Mouse (Mus musculus) megakaryocyte-erythroid progenitor cell, adult 5-6 weeks (primary cell): ENCODE data around the gene Ppp6r3. TPM values are rescaled to one million over a fixed set of nuclear protein-coding genes. Genes with fewer than 3 reads are reported as not detected.
"Not testable (repeated sequence)": the region's sequence is repeated elsewhere in the genome, so short reads cannot be mapped to it uniquely, and the experiment has no call there.

Experiments
- ATAC-seq: replicated peaks from 2 replicates; pipeline ENCODE4 v1.8.0; 2016; ENCODE audit warnings: mild to moderate bottlenecking, inconsistent platforms; ENCODE audit not compliant: severe bottlenecking, poor library complexity, low FRiP score, low TSS enrichment
- total RNA-seq, 2 experiments: library from RNA; stranded (forward) in 1 of 2; stranded (reverse) in 1 of 2; fragments of 200-1000, 215-1000 nt in 1 of 2; fragments of >200 nt in 1 of 2; fragmentation: Nextera tagmentation in 1 of 2; gene quantifications; 2 replicates each; pipeline ENCODE4 v1.2.3; 2014 to 2017

The Ppp6r3 gene
- total RNA-seq (2014; fragmentation: Nextera tagmentation) (91.4 and 100 TPM in 2 replicates), total RNA-seq (2017) (90.3 and 96.6 TPM in 2 replicates)

DNA sequence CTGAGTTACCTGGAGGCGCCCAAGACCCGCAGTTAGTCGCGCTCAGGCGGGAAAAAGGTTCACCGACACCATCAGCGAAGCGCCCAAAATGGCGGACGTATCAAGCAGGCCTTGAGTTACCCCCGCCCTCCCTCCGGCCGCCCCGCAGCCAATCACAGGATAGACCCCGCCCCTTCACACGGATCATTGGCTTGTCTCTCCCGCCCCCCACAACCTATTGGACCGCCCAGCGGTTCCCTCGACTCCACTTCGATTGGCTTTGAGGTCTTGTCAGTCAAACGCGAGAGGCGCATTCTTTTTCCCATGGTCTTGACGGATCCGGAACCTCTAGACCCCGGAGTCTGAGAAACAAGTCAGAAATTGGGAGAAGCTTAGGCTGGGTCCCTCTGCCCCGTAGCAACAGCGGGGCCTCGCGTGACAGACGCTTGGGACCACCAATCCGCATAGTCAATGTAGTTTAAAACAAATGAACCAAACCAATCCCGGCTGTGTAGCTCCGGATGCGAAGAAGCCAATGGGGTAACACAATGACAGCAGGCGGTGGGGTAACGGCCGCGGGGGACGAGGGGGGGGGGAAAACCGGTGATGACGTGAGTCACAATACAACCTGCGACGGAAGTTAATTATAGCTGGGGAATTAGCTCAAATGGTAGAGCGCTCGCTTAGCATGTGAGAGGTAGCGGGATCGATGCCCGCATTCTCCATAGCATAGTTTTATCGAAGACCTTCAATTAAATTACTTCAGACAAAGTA, at the start of gene Ppp6r3:
Gene Ppp6r3 (minus strand): TSS at position 118 of the 753 bp plus-strand sequence.
- ATAC-seq = peak; percentile 96

DNA sequence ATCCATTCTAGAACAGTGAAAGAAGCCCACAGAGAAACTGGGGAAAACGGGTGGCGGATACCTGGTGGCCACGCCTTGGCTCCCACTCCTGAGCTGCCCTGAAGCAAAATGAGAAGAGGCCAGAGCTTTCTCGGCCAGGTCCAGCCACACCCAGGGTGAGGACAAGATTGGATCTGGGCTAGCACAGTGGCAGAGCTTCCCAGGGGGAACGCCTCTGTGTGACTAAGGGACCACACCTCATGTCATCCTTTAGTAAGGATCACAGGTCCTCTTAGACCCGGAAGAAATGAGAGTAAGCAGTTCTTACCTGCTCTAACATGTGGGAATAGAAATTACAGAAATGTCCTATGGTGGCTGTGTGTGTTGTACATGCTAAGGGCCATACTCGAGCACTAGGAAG, 49.6 kb upstream of the Ppp6r3 start:
- no peak for ATAC-seq

DNA sequence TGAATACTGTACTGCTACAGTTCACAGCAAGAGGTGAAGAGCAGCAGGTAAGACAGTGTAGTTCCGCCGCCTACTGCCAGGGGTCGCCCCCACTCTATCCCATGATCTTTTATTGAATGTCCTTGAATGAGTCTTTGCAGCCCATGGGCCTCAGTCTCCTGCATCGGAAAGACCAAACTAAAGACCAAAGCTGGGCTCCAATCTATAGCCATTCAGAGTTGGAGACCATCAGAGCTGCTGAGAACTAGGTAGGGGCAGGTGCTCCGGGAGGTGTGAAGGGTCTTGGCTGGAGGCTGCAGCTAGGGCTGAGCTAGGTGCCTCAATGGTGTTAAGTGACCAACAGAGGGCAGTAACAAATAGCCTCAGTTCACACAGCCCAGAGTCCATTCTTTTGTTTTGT, 48.3 kb upstream of the Ppp6r3 start:
- ATAC-seq = peak; percentile 88

DNA sequence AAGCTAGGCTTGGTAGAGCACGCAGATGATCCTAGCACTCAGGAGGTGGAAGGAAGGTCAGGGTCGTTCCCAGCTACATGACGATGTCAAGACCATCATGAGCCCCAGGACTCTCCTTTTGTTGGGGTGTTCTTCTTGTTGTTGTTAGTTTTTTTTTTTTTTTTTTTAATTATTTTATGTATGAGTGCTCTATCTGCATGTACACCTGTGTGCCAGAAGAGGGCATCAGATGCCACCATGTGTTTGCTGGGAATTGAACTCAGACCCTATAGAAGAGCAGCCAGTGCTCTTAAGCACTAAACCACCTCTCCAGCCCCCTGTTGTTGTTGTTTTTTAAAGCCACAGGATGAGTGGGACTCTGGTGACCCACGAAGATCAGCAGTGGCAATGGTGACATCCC, 47.7 kb upstream of the Ppp6r3 start:
- no peak for ATAC-seq

DNA sequence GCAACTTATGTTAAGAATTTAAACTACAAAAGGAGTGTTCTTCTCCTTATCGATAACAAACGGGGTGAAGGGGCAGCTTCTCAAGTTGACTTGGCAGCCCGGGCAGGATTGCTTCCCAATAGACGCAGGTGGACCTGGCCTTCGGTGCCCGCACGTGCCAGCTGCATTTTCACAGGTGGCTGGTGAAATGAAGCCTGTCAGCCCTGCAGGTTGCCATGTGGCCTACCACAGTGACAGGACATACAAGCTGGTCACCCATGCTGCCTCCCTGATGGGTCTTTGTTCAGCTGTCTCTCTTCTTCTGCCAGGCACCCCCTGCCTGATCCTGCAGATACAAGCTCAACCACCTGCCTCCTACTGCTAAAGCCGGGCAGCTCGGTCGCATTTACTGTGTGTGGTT, 45.3 kb upstream of the Ppp6r3 start:
- ATAC-seq = no peak

DNA sequence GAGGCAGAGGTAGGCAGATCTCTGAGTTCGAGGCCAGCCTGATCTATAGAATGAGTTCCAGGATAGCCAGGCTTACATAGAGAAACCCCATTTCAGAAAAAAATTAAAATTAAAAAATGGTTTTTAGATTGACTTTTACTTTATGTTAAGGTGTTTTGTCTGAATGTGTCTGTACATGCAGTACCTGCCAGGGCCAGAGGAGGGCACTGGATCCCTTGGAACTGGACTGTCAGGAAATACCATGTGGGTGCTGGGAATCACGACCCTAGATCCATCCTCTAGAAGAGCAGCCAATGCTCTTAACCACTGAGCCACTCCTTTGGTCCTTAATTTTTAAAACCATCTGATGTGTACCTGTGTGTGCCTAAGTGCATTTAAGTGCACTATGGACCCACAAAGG, 43.8 kb upstream of the Ppp6r3 start:
- ATAC-seq = no peak

DNA sequence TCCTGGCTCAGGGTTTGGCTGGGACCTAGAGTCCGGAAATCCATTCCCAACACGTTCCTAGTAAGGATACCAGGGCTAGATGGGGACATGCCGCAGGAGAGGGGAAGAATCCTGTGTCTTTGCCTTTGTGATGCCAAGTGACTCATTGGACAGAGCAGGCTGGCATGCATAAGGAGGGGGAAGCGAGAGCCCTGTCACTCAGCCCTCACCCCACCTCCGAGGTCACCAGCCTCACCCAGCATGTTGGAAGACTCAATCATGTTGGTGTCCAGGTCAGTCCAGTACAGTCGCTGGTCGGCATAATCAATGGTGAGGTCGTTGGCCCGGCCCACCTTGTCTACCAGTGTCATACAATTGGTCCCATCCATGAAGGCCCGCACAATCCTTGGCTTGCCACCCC, 38.4 kb upstream of the Ppp6r3 start:
- no peak for ATAC-seq

DNA sequence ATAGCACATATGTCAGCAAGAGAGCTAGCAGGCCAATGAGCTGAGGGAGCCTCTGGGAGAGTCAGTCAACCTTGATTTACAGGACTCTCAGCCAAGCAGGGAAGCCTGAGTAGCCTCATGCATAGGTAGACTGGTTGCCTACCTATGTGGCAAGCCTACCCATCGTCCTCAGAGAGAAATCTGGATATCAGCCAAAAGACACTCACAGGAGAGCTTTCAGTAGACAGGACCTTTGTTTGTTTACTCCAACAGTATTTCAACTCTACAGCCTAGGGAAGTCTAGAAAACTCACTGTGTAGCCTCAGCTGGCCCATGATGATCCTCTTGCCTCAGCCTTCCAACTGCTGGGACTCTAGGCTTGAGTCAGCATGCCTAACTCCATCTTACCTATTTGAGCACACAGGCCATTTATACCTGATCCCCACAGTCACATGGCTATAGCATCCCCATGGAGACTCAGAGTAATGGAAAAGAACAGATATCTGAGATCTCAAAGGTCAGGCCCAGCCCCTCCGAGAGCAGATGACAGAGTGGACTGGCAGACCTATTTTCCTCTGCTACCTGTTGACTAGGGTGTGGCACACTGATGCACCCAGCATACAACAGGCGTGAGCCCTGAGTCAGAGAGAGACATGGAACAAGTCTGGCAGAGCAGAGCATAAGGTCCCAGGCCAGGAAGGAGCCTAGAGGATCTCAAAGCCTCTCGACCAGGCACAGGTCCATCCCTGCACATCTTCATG, 37.2 kb upstream of the Ppp6r3 start:
- ATAC-seq = no peak

DNA sequence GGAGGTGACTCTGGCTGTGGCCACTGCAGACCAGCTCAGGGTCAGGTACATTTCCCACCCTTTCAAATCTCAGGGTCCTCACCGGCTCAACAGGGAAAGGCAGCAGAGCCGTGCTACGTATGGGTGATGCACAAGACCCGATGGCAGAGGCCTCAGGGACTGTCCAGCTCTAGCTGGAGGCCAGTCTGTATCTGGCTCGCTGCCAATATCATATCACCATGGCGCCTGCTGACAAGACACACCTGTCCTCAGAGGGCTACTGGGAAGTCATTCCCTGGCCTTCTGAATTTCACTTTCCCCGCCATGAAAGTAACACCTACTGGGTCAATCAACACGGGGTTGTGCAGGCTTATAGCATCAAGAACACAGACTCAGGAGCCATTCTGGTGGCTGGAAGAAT, 36.2 kb upstream of the Ppp6r3 start:
- ATAC-seq = no peak

DNA sequence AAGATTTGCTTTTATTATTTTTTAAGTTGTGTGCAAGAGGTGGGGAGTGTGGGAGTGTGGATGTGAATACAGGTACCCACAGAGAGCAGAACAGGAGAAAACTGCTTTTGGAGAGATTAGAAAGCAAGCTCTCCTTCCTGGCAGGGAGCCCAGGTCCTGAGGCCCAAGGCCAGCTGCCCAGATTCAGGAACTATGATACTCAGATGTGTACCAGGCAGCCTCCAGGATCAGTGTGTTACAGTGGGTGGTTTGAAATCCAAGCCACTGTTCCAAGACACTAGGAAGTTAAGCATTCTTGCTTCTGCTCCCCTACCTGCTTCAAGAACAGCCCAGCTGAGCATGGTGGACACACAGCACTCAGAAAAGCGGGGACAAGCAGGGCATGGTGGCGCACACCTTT, 35.3 kb upstream of the Ppp6r3 start:
- 0 out of 2 replicates have a peak, but pooled peaks have one; percentile 58 for ATAC-seq

DNA sequence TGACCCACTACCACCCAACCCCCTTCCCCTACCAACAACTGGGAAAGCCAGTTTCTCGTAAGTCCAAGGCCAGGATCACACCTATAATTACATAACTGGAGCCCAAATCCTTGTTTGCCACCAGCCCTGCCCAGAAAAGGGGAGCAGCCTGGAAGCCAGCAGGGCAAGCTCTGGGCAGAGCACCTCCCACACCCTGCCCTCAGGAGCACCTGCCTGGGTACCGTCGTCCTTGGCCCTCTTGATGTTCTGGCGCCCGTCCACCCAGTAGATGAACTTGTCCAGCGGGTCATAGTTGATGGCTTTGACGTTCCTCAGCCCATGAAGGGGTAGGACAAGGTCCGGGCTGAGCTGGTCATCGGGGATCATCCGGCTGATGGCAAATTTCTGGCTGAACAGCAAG, 34.3 kb upstream of the Ppp6r3 start:
- ATAC-seq = no peak

DNA sequence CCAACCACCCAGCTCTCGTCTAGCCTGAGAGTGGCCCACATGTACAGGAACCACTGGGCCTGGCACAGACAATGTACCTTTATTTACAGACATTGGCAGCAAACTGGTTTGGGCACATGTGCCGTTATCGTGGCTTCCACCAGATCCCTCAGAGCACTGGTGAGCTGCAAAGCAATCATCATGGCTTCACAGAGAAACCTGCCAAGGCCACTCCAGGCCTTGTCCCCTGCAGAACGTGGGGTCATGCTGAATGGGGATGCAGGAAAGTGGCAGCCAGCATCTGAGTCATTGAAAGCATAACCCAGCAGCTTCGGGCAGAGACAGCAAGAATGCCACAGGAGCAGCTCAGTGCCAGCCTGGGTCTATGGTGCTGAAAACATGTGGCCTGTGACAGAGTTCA, 18.8 kb upstream of the Ppp6r3 start:
- ATAC-seq = no peak

DNA sequence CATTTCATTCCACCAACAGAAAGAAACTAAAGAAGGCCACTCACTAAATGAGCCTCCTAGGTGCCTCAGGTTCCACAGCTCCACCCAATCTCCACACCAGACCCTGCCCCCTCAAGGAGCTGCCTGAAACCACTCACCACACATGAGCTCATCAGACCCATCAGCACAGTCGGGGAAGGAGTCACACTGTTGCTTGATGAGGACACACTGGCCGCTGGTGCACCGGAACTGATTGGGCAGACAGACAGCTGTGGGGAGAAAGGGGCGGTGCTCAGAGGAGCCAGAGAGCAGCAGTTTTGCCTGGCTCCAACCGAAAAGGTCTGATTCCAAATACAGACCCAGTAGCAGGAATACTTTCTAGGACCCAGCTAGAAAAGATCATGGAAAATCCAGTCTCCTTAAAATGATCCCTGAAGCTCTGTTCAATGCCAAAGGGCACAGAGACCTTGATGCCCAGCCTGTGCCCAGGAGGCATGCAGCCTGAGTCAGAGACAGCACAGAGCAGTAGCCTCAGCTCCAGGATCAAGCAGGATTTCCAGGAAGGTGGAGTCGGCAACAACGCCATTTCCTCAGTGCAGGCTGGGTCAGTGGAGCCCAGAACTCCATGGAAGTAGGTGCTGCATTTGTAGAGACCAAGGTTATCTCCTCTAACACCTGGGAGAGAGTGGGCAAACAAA, 18.0 kb upstream of the Ppp6r3 start:
- ATAC-seq = no peak

DNA sequence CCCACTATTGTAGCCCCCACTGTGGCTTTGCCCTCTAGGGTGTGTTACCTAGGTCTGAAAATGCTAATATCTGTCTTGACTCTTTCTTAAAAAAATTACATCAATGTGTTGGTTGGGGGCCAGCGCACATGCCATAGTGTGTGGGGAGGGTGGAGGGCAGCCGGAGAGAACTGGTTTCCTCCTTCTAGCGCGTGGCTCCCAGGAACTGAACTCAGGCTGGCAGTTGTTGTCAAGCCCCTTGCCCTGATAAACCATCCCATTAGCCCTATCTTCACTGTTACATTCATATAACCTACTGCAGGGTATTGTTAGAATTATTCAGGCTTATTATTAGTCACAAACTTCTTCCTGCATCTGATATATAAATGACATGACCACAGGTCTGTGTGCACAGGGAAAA, 14.4 kb upstream of the Ppp6r3 start:
- peak; percentile 59 for ATAC-seq

DNA sequence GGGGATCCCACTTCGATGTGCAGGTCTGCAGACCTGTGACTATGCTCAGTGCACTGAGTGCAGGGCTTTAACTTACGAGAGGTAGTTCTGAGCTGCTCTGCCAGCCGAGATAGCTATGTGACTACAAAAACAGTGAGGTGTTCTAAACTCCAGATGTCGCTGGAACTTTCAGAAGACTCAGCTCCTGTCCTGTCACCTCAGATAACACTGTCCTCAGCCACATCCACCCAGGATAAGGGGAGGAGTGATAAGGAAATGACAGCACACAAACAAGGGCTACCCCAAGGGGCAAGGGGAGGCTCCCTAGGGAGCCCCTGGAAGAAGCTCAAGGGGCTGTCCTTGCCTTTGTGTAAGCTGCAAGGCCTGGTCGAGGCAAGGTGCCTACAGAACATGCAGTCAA, 14.0 kb upstream of the Ppp6r3 start:
- ATAC-seq = peak; percentile 86

DNA sequence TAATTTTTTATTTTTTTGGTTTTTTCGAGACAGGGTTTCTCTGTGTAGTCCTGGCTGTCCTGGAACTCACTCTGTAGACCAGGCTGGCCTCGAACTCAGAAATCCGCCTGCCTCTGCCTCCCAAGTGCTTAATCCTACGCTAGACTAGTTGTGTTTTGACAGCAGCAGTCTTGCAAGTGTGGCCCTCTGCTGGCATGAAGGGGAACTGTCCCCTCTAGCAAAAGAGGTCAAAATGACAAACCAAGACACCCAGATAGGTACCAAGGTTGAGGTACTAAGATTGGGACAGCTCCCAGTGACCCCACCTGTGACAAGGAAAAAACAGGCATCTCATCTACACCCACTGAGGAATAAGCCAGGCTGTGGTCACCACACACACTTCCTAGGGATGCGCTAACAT, 12.2 kb upstream of the Ppp6r3 start:
- not testable (repeated sequence) for ATAC-seq

DNA sequence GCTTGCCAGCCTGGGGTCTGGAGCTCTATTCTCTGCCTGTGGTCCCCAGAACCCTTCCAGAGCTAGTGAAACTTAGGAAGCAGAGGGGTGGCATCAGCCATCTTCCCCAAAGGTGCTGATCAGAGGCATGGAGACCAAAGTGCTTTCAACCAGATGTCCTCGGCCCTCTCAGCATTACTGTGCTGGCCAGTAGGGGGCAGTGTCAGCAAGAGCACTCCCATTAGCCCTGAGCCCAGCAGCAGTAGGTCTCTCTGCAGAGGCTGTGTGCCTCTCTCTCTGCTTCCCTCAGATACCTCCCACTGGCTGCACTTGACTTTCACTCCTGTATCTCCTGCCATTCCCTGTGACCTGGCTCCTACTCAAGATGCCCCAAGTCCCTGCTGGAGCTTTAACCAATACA, 11.0 kb upstream of the Ppp6r3 start:
- ATAC-seq = peak; percentile 45; the same call in 1 of the 2 replicates

DNA sequence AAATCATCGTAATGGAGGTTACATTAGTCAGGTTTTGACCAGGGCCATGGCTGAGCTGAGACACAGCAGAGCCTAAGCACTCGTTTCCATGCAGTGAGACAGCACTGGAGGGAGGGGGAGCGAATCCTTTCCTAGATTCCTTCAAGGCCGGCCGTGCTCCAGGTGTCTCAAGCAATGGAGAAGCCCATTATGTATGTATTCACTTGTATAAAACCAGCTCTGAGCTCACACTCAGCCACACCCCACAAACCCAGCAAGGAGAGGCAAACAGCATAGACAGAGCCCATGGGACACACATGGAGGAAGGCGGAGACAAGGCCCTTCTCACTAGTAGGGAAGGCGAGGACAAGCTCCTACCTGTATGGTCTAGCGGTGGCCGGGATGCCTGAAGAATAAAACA, 10.5 kb upstream of the Ppp6r3 start:
- ATAC-seq = no peak

DNA sequence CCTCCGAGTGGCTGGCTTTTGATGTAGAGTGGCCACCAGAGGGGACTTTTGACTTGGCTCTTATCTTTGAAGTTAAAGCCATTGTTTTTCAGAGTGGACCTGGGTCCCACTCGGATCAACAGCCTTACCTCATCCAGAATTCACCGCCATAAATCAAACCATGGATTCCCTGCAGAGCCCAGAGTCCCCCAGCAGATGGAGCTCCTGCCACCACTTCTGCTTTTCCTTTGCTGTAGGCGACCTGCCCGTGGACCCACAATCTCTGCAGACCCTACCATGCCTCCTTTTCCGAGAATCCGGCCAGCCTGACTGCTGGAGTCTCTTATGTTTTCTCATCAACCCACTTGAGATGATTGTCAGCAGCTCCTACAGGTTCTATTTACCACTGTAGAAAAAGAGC, 5.8 kb upstream of the Ppp6r3 start:
- peak; percentile 69 for ATAC-seq

DNA sequence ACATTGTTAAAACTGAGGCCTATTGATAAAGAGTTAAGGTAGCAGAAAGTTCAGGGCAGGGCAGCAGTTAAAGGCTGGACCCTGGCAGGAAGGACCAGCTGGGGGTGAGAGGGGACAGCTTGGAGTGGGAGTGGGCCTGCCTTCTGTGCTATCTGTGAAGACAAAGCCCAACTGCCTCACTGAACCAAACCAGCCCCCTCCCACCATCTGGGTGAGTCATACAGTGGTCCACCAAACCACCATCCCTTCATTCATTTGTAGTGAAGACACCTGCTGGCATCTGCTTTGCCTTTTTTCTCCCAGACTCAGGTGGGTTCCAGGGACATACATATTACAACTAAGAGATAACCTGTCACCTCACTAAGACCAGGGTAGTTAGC, 2.4 kb upstream of the Ppp6r3 start:
- no peak for ATAC-seq
